ENCODE assay signal across 9 mouse cellular contexts in the genomic region with DNA sequence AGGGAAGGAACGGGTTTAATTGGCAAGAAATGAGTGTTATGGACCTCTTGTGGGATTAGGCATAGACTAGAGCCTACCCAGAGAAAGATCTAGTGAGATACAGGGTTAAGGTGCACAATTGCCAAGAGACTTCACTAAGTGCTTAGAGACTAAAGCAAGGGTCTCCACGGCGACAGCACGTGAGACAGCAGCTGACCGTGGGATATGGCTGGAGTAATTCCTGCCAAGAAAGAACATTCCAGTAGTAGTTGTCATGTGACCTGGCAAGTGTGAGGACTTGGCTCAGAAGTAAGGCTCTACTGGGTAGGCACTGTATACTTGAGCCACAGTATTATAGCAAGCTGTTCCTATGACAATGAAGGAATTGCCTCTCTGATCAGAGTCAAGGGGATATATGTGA. TPM values are rescaled to one million over a fixed set of nuclear protein-coding genes. Genes with fewer than 3 reads are reported as not detected.
DNase-seq lines count a peak whose midpoint lies in the region; ATAC-seq and TF ChIP-seq lines count a peak whose summit lies in the region.
"Had no signal": no experiment of that assay in that cellular context is flagged by ENCODE, and none has a peak within 500 bp of the region (broad histone marks: within the 10 kb centered on the region; RNA-seq: fewer than 3 reads in every experiment).

No protein-coding gene starts in this region.

- peaks cover 16% of the 10 kb centered on the region for H3K4me1 ChIP-seq in neural tube, embryonic 13.5 days (replicated peaks)
- peaks cover 16% of the 10 kb centered on the region; the same call in 1 of the 2 replicates for H3K4me1 ChIP-seq in stomach, embryonic 16.5 days (ENCODE audit: control insufficient read depth, insufficient read depth, low read length)

- peak; percentile 20 for DNase-seq in gastrocnemius, adult 2 months
- DNase-seq in gastrocnemius, postnatal 10 days: no peak
- no peak for DNase-seq in neural tube, embryonic 10.5 days (ENCODE audit: extremely low spot score, low spot score)
- peak; percentile 66 for DNase-seq in kidney, postnatal 14 days
- DNase-seq in layer of hippocampus, postnatal 36 days: no peak
- DNase-seq in thymus, adult 18-20 months: no peak

- H3K4me3 ChIP-seq in gastrocnemius, adult 2 months: no peak overlapping the region
- H3K4me3 ChIP-seq in neural tube, embryonic 13.5 days: no peak overlapping the region
- no peak overlapping the region for H3K4me3 ChIP-seq in stomach, embryonic 16.5 days (replicated peaks; ENCODE audit: low read length)

- ATAC-seq in neural tube, embryonic 13.5 days (ENCODE audit: low read depth): peak; percentile 80
- ATAC-seq in stomach, embryonic 16.5 days (ENCODE audit: insufficient read depth, low FRiP score): peak; percentile 79; the same call in 1 of the 2 replicates
- ATAC-seq: CD4-positive, CD25-positive, alpha-beta regulatory T cell, adult 4 months had no signal

- H3K9ac ChIP-seq in neural tube, embryonic 13.5 days: no peak overlapping the region
- no peak overlapping the region for H3K9ac ChIP-seq in stomach, embryonic 16.5 days (ENCODE audit: low read length)

- H3K4me2 ChIP-seq in neural tube, embryonic 13.5 days: no peak overlapping the region
- no peak overlapping the region for H3K4me2 ChIP-seq in stomach, embryonic 16.5 days (ENCODE audit: low read depth, low read length)

- intact Hi-C loops in gastrocnemius, adult 2 months (cut with DNase I): no loop called here

- WGBS in neural tube, embryonic 13.5 days: 65% methylated on average over 5 of the region's 5 CpGs
- 42% methylated on average over 5 of the region's 5 CpGs for WGBS in stomach, embryonic 16.5 days

- H3K36me3 ChIP-seq in neural tube, embryonic 13.5 days: no peaks in the 10 kb centered on the region
- no peaks in the 10 kb centered on the region for H3K36me3 ChIP-seq in stomach, embryonic 16.5 days (ENCODE audit: control insufficient read depth, insufficient read depth, low read length)

- H3K27ac ChIP-seq in gastrocnemius, adult 2 months: no peak overlapping the region
- H3K27ac ChIP-seq in neural tube, embryonic 13.5 days (replicated peaks): 0 out of 2 replicates have a peak overlapping the region, but pooled peaks have one; percentile 33
- peak overlapping the region; percentile 8; the same call in 1 of the 2 replicates for H3K27ac ChIP-seq in stomach, embryonic 16.5 days (ENCODE audit: low read length)

- no peak for TF ChIP-seq CTCF in gastrocnemius, adult 2 months (IDR thresholded peaks at IDR 0.05)

- no peaks in the 10 kb centered on the region for H3K9me3 ChIP-seq in neural tube, embryonic 13.5 days
- no peaks in the 10 kb centered on the region for H3K9me3 ChIP-seq in stomach, embryonic 16.5 days (replicated peaks; ENCODE audit: control insufficient read depth, low read length)

- no peaks in the 10 kb centered on the region for H3K27me3 ChIP-seq in neural tube, embryonic 13.5 days
- no peaks in the 10 kb centered on the region for H3K27me3 ChIP-seq in stomach, embryonic 16.5 days (ENCODE audit: control insufficient read depth, insufficient read depth, low read length)

RNA-seq across cellular contexts. Expression of a gene that starts 47.1 kb away (rescaled TPM):
- total RNA-seq in gastrocnemius, adult 2 months (2021): 100 to 1,000 TPM; 213 to 241 TPM
- total RNA-seq in gastrocnemius, postnatal 10 days (2021): 100 to 1,000 TPM; 306 TPM
- 377 and 458 TPM in 2 replicates for polyA plus RNA-seq in neural tube, embryonic 13.5 days (2015; fragmentation: Nextera tagmentation; extraction: Ambion mirVana)
- 486 and 539 TPM in 2 replicates for polyA plus RNA-seq in stomach, embryonic 16.5 days (2015; fragmentation: Nextera tagmentation; extraction: Ambion mirVana)
- 100 to 1,000 TPM; 576 to 592 TPM for total RNA-seq in layer of hippocampus, postnatal 36 days (2021)

Comparison
In these comparisons a context has a peak if more than half of its experiments do, and no peak if none do; other contexts are left out.
1. DNase-seq: peak in gastrocnemius, adult 2 months (single experiment) and kidney, postnatal 14 days (single experiment); none in gastrocnemius, postnatal 10 days (single experiment), neural tube, embryonic 10.5 days (single experiment), layer of hippocampus, postnatal 36 days (0 of 2) and thymus, adult 18-20 months (0 of 2).